Mouse (Mus musculus): ENCODE data around the gene Tada1. TPM values are rescaled to one million over a fixed set of nuclear protein-coding genes. Genes with fewer than 3 reads are reported as not detected.

The Tada1 gene
- total and polyA plus RNA-seq, 2 experiments from 2014 or later = 66.3 to 82.0 TPM

GRCm38 (mm10) chr1:166345602-166346001 lies 33.3 kb upstream of the Tada1 start:
- TF ChIP-seq CTCF (IDR thresholded peaks at IDR 0.05; ENCODE audit: low read depth) = no peak
- no peak overlapping the region for H3K4me3 ChIP-seq (ENCODE audit: low read depth, low read length)
- H3K9ac ChIP-seq = no peak overlapping the region
- no peak for ATAC-seq
- no peaks in the 10 kb centered on the region for H3K27me3 ChIP-seq (ENCODE audit: insufficient read depth, low read length)
- WGBS = 97% methylated on average over 6 of the region's 6 CpGs
- no peaks in the 10 kb centered on the region for H3K9me3 ChIP-seq (ENCODE audit: low read length)
- no peak for DNase-seq
- H3K36me3 ChIP-seq (ENCODE audit: insufficient read depth) = no peaks in the 10 kb centered on the region
- H3K27ac ChIP-seq (ENCODE audit: low read depth, low read length) = no peak overlapping the region
- no peak overlapping the region for H3K4me2 ChIP-seq (ENCODE audit: low read depth)
- H3K4me1 ChIP-seq (ENCODE audit: insufficient read depth) = 0 out of 2 replicates have a peak, but pooled peaks cover 3% of the 10 kb centered on the region

- TF ChIP-seq CTCF (IDR thresholded peaks at IDR 0.05; ENCODE audit: low read depth) = no peak
- no peaks in the 10 kb centered on the region for H3K9me3 ChIP-seq (ENCODE audit: low read length)
- no peak overlapping the region for H3K9ac ChIP-seq
- no peak overlapping the region for H3K4me3 ChIP-seq (ENCODE audit: low read depth, low read length)
- 0 out of 2 replicates have a peak, but pooled peaks cover 3% of the 10 kb centered on the region for H3K4me1 ChIP-seq (ENCODE audit: insufficient read depth)
- no peak overlapping the region for H3K27ac ChIP-seq (ENCODE audit: low read depth, low read length)
- no peak overlapping the region for H3K4me2 ChIP-seq (ENCODE audit: low read depth)
- no peaks in the 10 kb centered on the region for H3K27me3 ChIP-seq (ENCODE audit: insufficient read depth, low read length)
- ATAC-seq (no peak), DNase-seq (no peak)
- WGBS = 75% methylated on average over 3 of the region's 3 CpGs
- H3K36me3 ChIP-seq (ENCODE audit: insufficient read depth) = no peaks in the 10 kb centered on the region
These were observed 32.0 kb upstream of the Tada1 start for GRCm38 (mm10) chr1:166346906-166347305.

DNA sequence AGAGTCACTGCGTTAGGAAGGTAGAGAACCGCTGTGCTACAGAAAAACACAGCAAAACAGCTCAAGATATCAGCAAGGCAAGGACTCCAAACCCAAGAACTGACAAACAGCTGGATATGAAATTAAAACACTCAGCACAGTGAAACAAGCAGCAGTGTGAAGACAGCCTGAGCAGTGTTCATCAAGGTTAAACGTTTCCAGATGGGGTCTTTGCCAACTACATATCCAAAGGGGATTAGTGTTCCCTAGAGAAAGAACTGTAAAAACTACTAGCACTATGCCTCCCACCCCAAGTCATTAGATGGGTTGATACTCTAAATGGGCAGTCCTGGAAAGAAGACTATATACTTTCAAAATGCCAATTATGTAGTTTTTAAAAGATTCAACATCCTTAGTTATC lies 29.6 kb upstream of the Tada1 start:
- no peak for TF ChIP-seq CTCF (IDR thresholded peaks at IDR 0.05; ENCODE audit: low read depth)
- 81% methylated on average over 3 of the region's 3 CpGs for WGBS
- Histone ChIP-seq H3K9ac (no peak overlapping the region), H3K4me2 (ENCODE audit: low read depth) (no peak overlapping the region), H3K4me3 (ENCODE audit: low read depth, low read length) (no peak overlapping the region), H3K9me3 (ENCODE audit: low read length) (no peaks in the 10 kb centered on the region), H3K36me3 (ENCODE audit: insufficient read depth) (no peaks in the 10 kb centered on the region), H3K27ac (ENCODE audit: low read depth, low read length) (no peak overlapping the region), H3K27me3 (ENCODE audit: insufficient read depth, low read length) (no peaks in the 10 kb centered on the region), H3K4me1 (ENCODE audit: insufficient read depth) (0 out of 2 replicates have a peak, but pooled peaks cover under 1% of the 10 kb centered on the region)
- ATAC-seq (no peak), DNase-seq (no peak)

DNA sequence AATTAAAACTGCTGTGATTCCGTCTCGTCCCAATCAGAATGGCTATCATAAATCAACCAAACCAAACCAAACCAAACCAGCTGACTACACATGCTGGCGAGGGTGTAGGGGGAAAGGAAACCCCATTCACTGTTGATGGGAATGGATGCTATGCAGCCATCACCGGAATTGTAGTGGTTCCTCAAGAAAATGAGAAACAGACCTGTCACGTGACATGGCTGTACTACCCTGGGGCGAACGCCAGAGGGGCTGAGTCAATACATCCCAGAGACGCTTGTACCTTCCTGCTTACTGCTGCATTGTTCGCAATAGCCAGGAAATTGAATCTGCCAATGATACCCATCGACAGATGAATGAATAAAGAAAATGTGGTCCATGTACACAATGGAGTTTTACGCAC lies 29.1 kb upstream of the Tada1 start:
- Histone ChIP-seq H3K27ac (ENCODE audit: low read depth, low read length) (no peak overlapping the region), H3K4me2 (ENCODE audit: low read depth) (no peak overlapping the region), H3K9me3 (ENCODE audit: low read length) (no peaks in the 10 kb centered on the region), H3K27me3 (ENCODE audit: insufficient read depth, low read length) (no peaks in the 10 kb centered on the region), H3K9ac (no peak overlapping the region), H3K4me3 (ENCODE audit: low read depth, low read length) (no peak overlapping the region), H3K36me3 (ENCODE audit: insufficient read depth) (no peaks in the 10 kb centered on the region), H3K4me1 (ENCODE audit: insufficient read depth) (no peaks in the 10 kb centered on the region)
- WGBS = 86% methylated on average over 11 of the region's 11 CpGs
- ATAC-seq (no peak), DNase-seq (no peak)
- TF ChIP-seq CTCF (IDR thresholded peaks at IDR 0.05; ENCODE audit: low read depth) = no peak

GRCm38 (mm10) chr1:166360157-166360855 lies 18.6 kb upstream of the Tada1 start:
- peak; percentile 80 for DNase-seq
- peak; percentile 96 for ATAC-seq
- Histone ChIP-seq H3K4me3 (ENCODE audit: low read depth, low read length) (no peak overlapping the region), H3K4me2 (ENCODE audit: low read depth) (no peak overlapping the region), H3K27me3 (ENCODE audit: insufficient read depth, low read length) (no peaks in the 10 kb centered on the region), H3K27ac (ENCODE audit: low read depth, low read length) (no peak overlapping the region), H3K36me3 (ENCODE audit: insufficient read depth) (no peaks in the 10 kb centered on the region), H3K9me3 (ENCODE audit: low read length) (no peaks in the 10 kb centered on the region), H3K9ac (0 out of 2 replicates have a peak overlapping the region, but pooled peaks have one; percentile 10), H3K4me1 (ENCODE audit: insufficient read depth) (no peaks in the 10 kb centered on the region)
- TF ChIP-seq CTCF (IDR thresholded peaks at IDR 0.05; ENCODE audit: low read depth) = peak; percentile 95
- WGBS = 25% methylated on average over 14 of the region's 14 CpGs

DNA sequence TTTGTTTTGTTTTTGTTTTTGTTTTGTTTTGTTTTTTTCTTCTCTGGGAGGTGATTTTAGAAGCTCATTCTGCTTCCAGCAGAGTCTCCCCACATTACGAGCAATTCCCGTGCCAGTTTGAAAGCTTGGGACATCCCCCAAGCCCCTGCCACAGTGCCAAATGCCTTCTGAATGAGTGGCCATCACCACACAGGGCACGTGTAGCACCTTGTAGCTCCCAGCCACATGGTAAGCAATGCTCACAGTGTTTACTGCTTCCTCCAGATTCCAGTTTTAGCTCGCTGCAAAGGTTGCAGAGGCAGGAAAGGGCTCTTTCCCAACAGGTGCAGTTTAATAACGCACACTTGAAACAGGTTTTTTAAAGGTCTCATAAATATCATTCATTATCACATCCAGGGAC lies 18.0 kb upstream of the Tada1 start:
- WGBS = 73% methylated on average over 5 of the region's 5 CpGs
- Histone ChIP-seq H3K9me3 (ENCODE audit: low read length) (no peaks in the 10 kb centered on the region), H3K36me3 (ENCODE audit: insufficient read depth) (no peaks in the 10 kb centered on the region), H3K27me3 (ENCODE audit: insufficient read depth, low read length) (no peaks in the 10 kb centered on the region), H3K4me1 (ENCODE audit: insufficient read depth) (no peaks in the 10 kb centered on the region), H3K4me2 (ENCODE audit: low read depth) (no peak overlapping the region), H3K27ac (ENCODE audit: low read depth, low read length) (no peak overlapping the region), H3K9ac (no peak overlapping the region), H3K4me3 (ENCODE audit: low read depth, low read length) (no peak overlapping the region)
- TF ChIP-seq CTCF (IDR thresholded peaks at IDR 0.05; ENCODE audit: low read depth) = no peak
- ATAC-seq (no peak), DNase-seq (no peak)

GRCm38 (mm10) chr1:166361842-166362241 lies 17.1 kb upstream of the Tada1 start:
- DNase-seq (no peak), ATAC-seq (no peak)
- 73% methylated on average over 3 of the region's 3 CpGs for WGBS
- Histone ChIP-seq H3K9me3 (ENCODE audit: low read length) (no peaks in the 10 kb centered on the region), H3K4me3 (ENCODE audit: low read depth, low read length) (no peak overlapping the region), H3K4me2 (ENCODE audit: low read depth) (no peak overlapping the region), H3K9ac (no peak overlapping the region), H3K27me3 (ENCODE audit: insufficient read depth, low read length) (no peaks in the 10 kb centered on the region), H3K4me1 (ENCODE audit: insufficient read depth) (no peaks in the 10 kb centered on the region), H3K36me3 (ENCODE audit: insufficient read depth) (no peaks in the 10 kb centered on the region), H3K27ac (ENCODE audit: low read depth, low read length) (no peak overlapping the region)
- peak; percentile 51 for TF ChIP-seq CTCF (IDR thresholded peaks at IDR 0.05; ENCODE audit: low read depth)

All from forebrain, postnatal 0 days (tissue).